Mouse (Mus musculus) thymus, postnatal 14 days (tissue): Measurements from ENCODE around the gene Igsf9b.

Experiments used
- DNase-seq: peaks from one replicate; pipeline ENCODE4 v3.0.0; 2021

Gene Igsf9b

GRCm38 (mm10) chr9:27298411-27299285 lies at the start of gene Igsf9b:
Gene Igsf9b (plus strand): TSS chr9:27299204.
- DNase-seq = peak; percentile 33

- DNase-seq = no peak
Observed at GRCm38 (mm10) chr9:27252034-27252714, 46.8 kb upstream of the Igsf9b start.

- DNase-seq = no peak
Observed at GRCm38 (mm10) chr9:27256454-27256853, 42.5 kb upstream of the Igsf9b start.

GRCm38 (mm10) chr9:27260378-27260947 lies 38.5 kb upstream of the Igsf9b start:
- no peak for DNase-seq

- no peak for DNase-seq
Observed at GRCm38 (mm10) chr9:27261905-27262304, 37.1 kb upstream of the Igsf9b start.

GRCm38 (mm10) chr9:27265009-27265408 lies 34.0 kb upstream of the Igsf9b start:
- no peak for DNase-seq

- DNase-seq = no peak
Observed at GRCm38 (mm10) chr9:27267878-27268277, 31.1 kb upstream of the Igsf9b start.

GRCm38 (mm10) chr9:27268493-27268892 lies 30.5 kb upstream of the Igsf9b start:
- no peak for DNase-seq

- no peak for DNase-seq
Observed at GRCm38 (mm10) chr9:27269322-27269721, 29.7 kb upstream of the Igsf9b start.

- no peak for DNase-seq
Observed at GRCm38 (mm10) chr9:27269904-27270303, 29.1 kb upstream of the Igsf9b start.

GRCm38 (mm10) chr9:27271899-27272298 lies 27.1 kb upstream of the Igsf9b start:
- DNase-seq = no peak

GRCm38 (mm10) chr9:27272858-27273257 lies 26.1 kb upstream of the Igsf9b start:
- no peak for DNase-seq

- no peak for DNase-seq
Observed at GRCm38 (mm10) chr9:27276282-27276839, 22.6 kb upstream of the Igsf9b start.

- no peak for DNase-seq
Observed at GRCm38 (mm10) chr9:27277401-27278087, 21.5 kb upstream of the Igsf9b start.

- DNase-seq = no peak
Observed at GRCm38 (mm10) chr9:27279041-27279440, 20.0 kb upstream of the Igsf9b start.

GRCm38 (mm10) chr9:27280976-27281375 lies 18.0 kb upstream of the Igsf9b start:
- no peak for DNase-seq

- DNase-seq = no peak
Observed at GRCm38 (mm10) chr9:27285719-27286249, 13.2 kb upstream of the Igsf9b start.

GRCm38 (mm10) chr9:27286296-27286695 lies 12.7 kb upstream of the Igsf9b start:
- no peak for DNase-seq

GRCm38 (mm10) chr9:27286859-27287258 lies 12.1 kb upstream of the Igsf9b start:
- DNase-seq = no peak

GRCm38 (mm10) chr9:27287419-27287818 lies 11.6 kb upstream of the Igsf9b start:
- DNase-seq = no peak

GRCm38 (mm10) chr9:27288442-27288841 lies 10.6 kb upstream of the Igsf9b start:
- DNase-seq = no peak

GRCm38 (mm10) chr9:27289543-27290308 lies 9.3 kb upstream of the Igsf9b start:
- no peak for DNase-seq
